Mouse (Mus musculus) pancreas, adult 10 weeks (tissue): ENCODE results near the gene Vmn1r151. TPM values are rescaled to one million over a fixed set of nuclear protein-coding genes. Genes with fewer than 3 reads are reported as not detected.

Experiments used
- polyA plus RNA-seq: library from polyadenylated mRNA; stranded (reverse); fragments of 350-450 nt; fragmentation: Illumina TruSeq; extraction: RNeasy Lipid Tissue Mini Kit (QIAGEN cat#74804); gene quantifications from one replicate; pipeline ENCODE4 v1.2.3, GENCODE M21; 2015; ENCODE audit warnings: low read depth, low replicate concordance; ENCODE audit not compliant: insufficient read depth

Gene Vmn1r151
- polyA plus RNA-seq, result not detected

DNA sequence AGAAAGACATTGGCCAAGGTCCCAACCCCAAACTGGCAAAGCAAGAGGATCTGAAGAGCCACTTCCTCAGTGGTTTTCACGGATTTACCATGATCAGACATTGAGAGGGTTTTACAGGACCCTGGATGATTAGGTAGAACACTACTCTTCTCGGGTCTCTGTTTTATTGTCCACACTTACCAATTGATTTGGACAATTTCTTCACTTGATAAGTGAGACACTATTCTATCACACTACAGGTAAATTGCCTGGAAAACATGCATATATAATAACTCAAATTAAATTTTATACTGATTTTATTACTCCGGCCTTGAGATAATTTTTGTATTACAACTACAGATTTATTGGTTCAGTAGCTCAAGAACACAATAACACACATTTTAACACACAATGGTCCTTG, at the start of gene Vmn1r151:
Gene Vmn1r151, minus strand, starts transcription at position 101 of the 400 bp plus-strand sequence.

DNA sequence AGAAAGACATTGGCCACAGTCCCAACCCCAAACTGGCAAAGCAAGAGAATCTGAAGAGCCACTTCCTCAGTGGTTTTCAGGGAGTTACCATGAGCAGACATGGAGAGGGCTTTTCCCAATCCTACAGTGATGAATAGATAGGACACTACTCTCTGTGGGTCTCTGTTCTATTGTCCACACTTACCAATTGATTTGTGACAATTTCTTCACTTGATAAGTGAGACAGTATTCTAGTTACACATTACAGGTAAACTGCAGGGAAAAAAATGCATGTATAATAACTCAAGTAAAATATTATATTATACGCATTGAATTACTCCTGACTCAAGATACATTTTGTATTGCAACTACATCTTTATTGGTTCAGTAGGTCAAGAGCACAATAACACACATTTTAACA, 35.3 kb upstream of the Vmn1r151 start, which contains the start of gene Gm8677:
Gene Gm8677, minus strand, starts transcription at position 101 of the 400 bp plus-strand sequence.

DNA sequence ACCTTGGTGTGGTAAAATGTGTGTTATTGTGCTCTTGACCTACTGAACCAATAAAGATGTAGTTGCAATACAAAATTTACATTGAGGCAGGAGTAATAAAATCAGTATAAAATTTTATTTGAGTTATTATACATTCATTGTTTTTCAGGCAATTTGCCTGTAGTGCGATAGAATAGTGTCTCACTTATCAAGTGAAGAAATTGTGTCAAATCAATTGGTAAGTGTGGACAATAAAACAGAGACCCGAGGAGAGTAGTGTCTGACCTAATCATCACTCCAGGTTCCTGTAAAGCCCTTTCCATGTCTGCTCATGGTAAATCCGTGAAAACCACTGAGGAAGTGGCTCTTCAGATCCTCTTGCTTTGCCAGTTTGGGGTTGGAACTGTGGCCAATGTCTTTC, 23.2 kb upstream of the Vmn1r151 start, which contains the start of gene Vmn1r152:
Gene Vmn1r152, plus strand, starts transcription at position 301 of the 400 bp plus-strand sequence.

DNA sequence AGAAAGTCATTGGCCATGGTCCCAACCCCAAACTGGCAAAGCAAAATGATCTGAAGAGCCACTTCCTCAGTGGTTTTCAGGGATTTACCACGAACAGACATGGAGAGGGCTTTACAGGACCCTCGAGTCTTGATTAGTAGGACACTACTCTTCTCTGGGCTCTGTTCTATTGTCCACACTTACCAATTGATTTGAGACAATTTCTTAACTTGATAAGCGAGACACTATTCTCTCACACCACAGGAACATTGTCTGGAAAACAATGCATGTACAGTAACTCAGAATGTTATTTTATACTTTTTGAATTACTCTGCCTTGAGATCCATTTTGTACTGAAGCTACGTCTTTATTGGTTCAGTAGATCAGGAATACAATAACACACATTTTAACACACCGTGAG, 35.5 kb downstream of the Vmn1r151 start, which contains the start of gene Gm10665:
Gene Gm10665, minus strand, starts transcription at position 101 of the 400 bp plus-strand sequence.

Other genes starting within 250 kb of the Vmn1r151 start
- gene Gm4187, start 170.0 kb downstream of the Vmn1r151 start, polyA plus RNA-seq, result not detected
- gene Gm8660, start 128.6 kb downstream of the Vmn1r151 start, polyA plus RNA-seq, result not detected
- gene Vmn1r148, start 86.1 kb downstream of the Vmn1r151 start, polyA plus RNA-seq, result not detected
- not detected for gene Vmn1r149, start 61.4 kb downstream of the Vmn1r151 start, polyA plus RNA-seq
- gene Gm10665, start 35.6 kb downstream of the Vmn1r151 start, polyA plus RNA-seq, result not detected
- not detected for gene Vmn1r152, start 23.3 kb upstream of the Vmn1r151 start, polyA plus RNA-seq
- not detected for gene Gm8677, start 35.2 kb upstream of the Vmn1r151 start, polyA plus RNA-seq
- gene Gm4201, start 65.7 kb upstream of the Vmn1r151 start, polyA plus RNA-seq, result not detected
- gene Gm4565, start 88.4 kb upstream of the Vmn1r151 start, polyA plus RNA-seq, result not detected
- gene Vmn1r155, start 158.3 kb upstream of the Vmn1r151 start, polyA plus RNA-seq, result not detected
- not detected for gene Gm8693, start 192.6 kb upstream of the Vmn1r151 start, polyA plus RNA-seq
- not detected for gene Gm4567, start 220.0 kb upstream of the Vmn1r151 start, polyA plus RNA-seq